Mouse (Mus musculus): ENCODE measurements at regions not wholly inside any gene's neighbourhood (a gene's known extent, or its start where the extent isn't known, plus 50 kb on each side); places are given as distances from the start of the nearest gene placed in this dataset.

DNA sequence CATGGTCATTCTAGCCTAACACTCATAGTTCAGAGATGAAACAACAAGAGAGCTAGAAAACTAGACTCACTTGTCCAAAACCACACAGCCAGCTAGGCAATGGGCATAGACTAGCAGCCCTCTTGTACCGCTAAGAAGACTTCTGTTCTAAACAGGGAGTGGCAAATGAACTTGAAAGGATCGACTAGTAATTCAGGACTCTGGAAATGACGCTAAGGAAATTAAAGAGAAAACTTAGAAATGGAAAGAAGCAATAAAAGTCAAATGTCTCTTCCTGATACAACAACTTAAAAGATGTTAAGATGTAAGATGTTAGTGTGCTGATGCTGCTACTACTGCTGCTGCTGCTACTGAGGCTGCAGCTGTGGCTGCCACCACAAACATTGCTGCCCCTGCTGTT is 293.7 kb upstream of the 4930412O13Rik start:
- TF ChIP-seq EP300 (IDR thresholded peaks at IDR 0.05) (no peak), CTCF (IDR thresholded peaks at IDR 0.05) (no peak)
